11 mouse cellular contexts compared by ENCODE assay signal in genomic region chr11:31900736-31901135, GRCm38 (mm10). TPM values are rescaled to one million over a fixed set of nuclear protein-coding genes. Genes with fewer than 3 reads are reported as not detected.
DNase-seq lines count a peak whose midpoint lies in the region; ATAC-seq and TF ChIP-seq lines count a peak whose summit lies in the region.
"Had no signal": no experiment of that assay in that cellular context is flagged by ENCODE, and none has a peak within 500 bp of the region (broad histone marks: within the 10 kb centered on the region; RNA-seq: fewer than 3 reads in every experiment).

No protein-coding gene starts in this region.

- no peaks in the 10 kb centered on the region for H3K27me3 ChIP-seq in lung, postnatal 0 days (replicated peaks; ENCODE audit: insufficient read depth, low read length)
- no peaks in the 10 kb centered on the region for H3K27me3 ChIP-seq in heart, embryonic 16.5 days (ENCODE audit: control insufficient read depth, insufficient read depth, low read length)
- H3K27me3 ChIP-seq: forebrain, embryonic 15.5 days; midbrain, embryonic 15.5 days had no signal

- whole genome bisulfite sequencing in lung, postnatal 0 days = 5% methylated on average over 1 of the region's 1 CpGs
- WGBS in heart, embryonic 16.5 days = 9% methylated on average over 1 of the region's 1 CpGs
- WGBS in olfactory bulb, adult 2 months = 0% methylated on average over 1 of the region's 1 CpGs

- no peak overlapping the region for H3K4me2 ChIP-seq in lung, postnatal 0 days (replicated peaks; ENCODE audit: low read depth, low read length)
- H3K4me2 ChIP-seq in heart, embryonic 16.5 days (ENCODE audit: low read depth, low read length) = peak overlapping the region; percentile 52
- H3K4me2 ChIP-seq: forebrain, embryonic 15.5 days; midbrain, embryonic 15.5 days had no signal

- TF ChIP-seq EP300 in lung, postnatal 0 days (IDR thresholded peaks at IDR 0.05) = peak; percentile 38; the same call in 1 of the 2 replicates

- H3K36me3 ChIP-seq in lung, postnatal 0 days (ENCODE audit: insufficient read depth, low read length) = no peaks in the 10 kb centered on the region
- no peaks in the 10 kb centered on the region for H3K36me3 ChIP-seq in heart, embryonic 16.5 days (ENCODE audit: control insufficient read depth, insufficient read depth)
- H3K36me3 ChIP-seq: forebrain, embryonic 15.5 days; midbrain, embryonic 15.5 days had no signal

- no peak for TF ChIP-seq POLR2A in olfactory bulb, adult 2 months (IDR thresholded peaks at IDR 0.05; ENCODE audit: insufficient read depth, low read depth, low read length)

- H3K9me3 ChIP-seq in lung, postnatal 0 days (ENCODE audit: low read length) = no peaks in the 10 kb centered on the region
- H3K9me3 ChIP-seq in heart, embryonic 16.5 days (replicated peaks; ENCODE audit: control insufficient read depth, low read length) = no peaks in the 10 kb centered on the region
- H3K9me3 ChIP-seq: forebrain, embryonic 15.5 days; midbrain, embryonic 15.5 days had no signal

- intact Hi-C loops in left cerebral cortex, adult 2 months (cut with DNase I) = no loop called here

- H3K27ac ChIP-seq in lung, postnatal 0 days (ENCODE audit: low read length) = no peak overlapping the region
- H3K27ac ChIP-seq in heart, embryonic 16.5 days (ENCODE audit: low read length) = peak overlapping the region; percentile 85
- H3K27ac ChIP-seq in olfactory bulb, adult 2 months (ENCODE audit: insufficient read depth, low read depth, low read length) = peak overlapping the region; percentile 73; the same call in 1 of the 2 replicates
- no peak overlapping the region; the same call in 1 of the 2 replicates for H3K27ac ChIP-seq in left cerebral cortex, adult 2 months
- H3K27ac ChIP-seq: forebrain, embryonic 15.5 days; midbrain, embryonic 15.5 days had no signal

- no peak for TF ChIP-seq CTCF in lung, postnatal 0 days (IDR thresholded peaks at IDR 0.05)
- no peak for TF ChIP-seq CTCF in olfactory bulb, adult 2 months (IDR thresholded peaks at IDR 0.05; ENCODE audit: insufficient read depth, low read depth, low read length)
- no peak for TF ChIP-seq CTCF in left cerebral cortex, adult 2 months (IDR thresholded peaks at IDR 0.05)

- ATAC-seq in frontal cortex, adult (ENCODE audit: low TSS enrichment) = 0 out of 2 replicates have a peak, but pooled peaks have one; percentile 35
- peak; percentile 38; the same call in 1 of the 2 replicates for ATAC-seq in lung, postnatal 0 days
- no peak for ATAC-seq in heart, embryonic 16.5 days (replicated peaks; ENCODE audit: extremely low read depth, insufficient read depth, low FRiP score)
- ATAC-seq: forebrain, embryonic 15.5 days; midbrain, embryonic 15.5 days had no signal

- H3K4me3 ChIP-seq in lung, postnatal 0 days (ENCODE audit: low read depth, low read length) = no peak overlapping the region
- 0 out of 2 replicates have a peak overlapping the region, but pooled peaks have one; percentile 6 for H3K4me3 ChIP-seq in heart, embryonic 16.5 days (ENCODE audit: low read length)
- no peak overlapping the region for H3K4me3 ChIP-seq in olfactory bulb, adult 2 months (ENCODE audit: insufficient read depth, low read depth, low read length)
- H3K4me3 ChIP-seq in left cerebral cortex, adult 2 months = no peak overlapping the region
- H3K4me3 ChIP-seq: forebrain, embryonic 15.5 days; midbrain, embryonic 15.5 days had no signal

- no peak overlapping the region for H3K9ac ChIP-seq in lung, postnatal 0 days (replicated peaks; ENCODE audit: low read depth)
- peak overlapping the region; percentile 61 for H3K9ac ChIP-seq in heart, embryonic 16.5 days (ENCODE audit: low read length)
- H3K9ac ChIP-seq: forebrain, embryonic 15.5 days; midbrain, embryonic 15.5 days had no signal

- no peaks in the 10 kb centered on the region for H3K4me1 ChIP-seq in lung, postnatal 0 days (ENCODE audit: insufficient read depth, low read depth, low read length)
- peaks cover 42% of the 10 kb centered on the region for H3K4me1 ChIP-seq in heart, embryonic 16.5 days (ENCODE audit: control insufficient read depth, insufficient read depth, low read length)
- H3K4me1 ChIP-seq in olfactory bulb, adult 2 months (ENCODE audit: control insufficient read depth, insufficient read depth, low read length) = peaks cover 3% of the 10 kb centered on the region

- DNase-seq in frontal cortex, postnatal 14 days (ENCODE audit: low spot score in 2 of 2) = no peak
- DNase-seq in lung, postnatal 0 days (ENCODE audit: low spot score) = peak; percentile 56
- no peak for DNase-seq in lung, postnatal 4 days
- DNase-seq in left cerebral cortex, adult 2 months (ENCODE audit: extremely low spot score in 1 of 2, low spot score in 2 of 2) = no peak
- DNase-seq in layer of hippocampus, adult 9-11 months = no peak
- DNase-seq: cerebellum, adult 9-11 months had no signal

RNA-seq across cellular contexts. Expression of gene Cpeb4, which starts 28.7 kb away (rescaled TPM):
- polyA plus RNA-seq in lung, postnatal 0 days (2015; fragmentation: Nextera tagmentation; extraction: Ambion mirVana) = 5.9 and 6.8 TPM in 2 replicates
- 5.9 and 7.3 TPM in 2 replicates for polyA plus RNA-seq in heart, embryonic 16.5 days (2015; fragmentation: Nextera tagmentation; extraction: Ambion mirVana)
- not detected in 2 replicates for polyA plus RNA-seq in olfactory bulb, adult 2 months (2012; ENCODE audit: insufficient read depth, insufficient read length, low replicate concordance, missing spikeins)
- 100 to 1,000 TPM; 159 to 169 TPM for total RNA-seq in left cerebral cortex, adult 2 months (2021)

Comparison
In these comparisons a context has a peak if more than half of its experiments do, and no peak if none do; other contexts are left out.
1. H3K27ac ChIP-seq: peak in heart, embryonic 16.5 days (single experiment) and olfactory bulb, adult 2 months (single experiment); none in lung, postnatal 0 days (single experiment) and left cerebral cortex, adult 2 months (single experiment).